Mouse (Mus musculus) hindbrain, embryonic 14.5 days (tissue): ENCODE measurements at regions not wholly inside any gene's neighbourhood (a gene's known extent, or its start where the extent isn't known, plus 50 kb on each side); places are given as distances from the start of the nearest gene placed in this dataset.

Experiments
- ATAC-seq: fragments of 200-750 bp; cut with Nextera tagmentation; 2 replicates; pipeline ENCODE4 v1.8.0; 2017; ENCODE audit warnings: moderate number of reproducible peaks, mild to moderate bottlenecking, moderate TSS enrichment, moderate library complexity; ENCODE audit not compliant: low FRiP score
- DNase-seq: peaks from one replicate; pipeline ENCODE4 v3.0.0-alpha.2; 2015; ENCODE audit warnings: low spot score
- H3K27ac ChIP-seq: fragments of 300-500 bp; sonication (generic); 2 replicates; pipeline ENCODE4 v1.5.1; 2014; ENCODE audit warnings: mild to moderate bottlenecking, moderate library complexity
- H3K27me3 ChIP-seq: fragments of 300-500 bp; sonication (generic); 2 replicates; pipeline ENCODE4 v1.6.1; 2014; ENCODE audit warnings: mild to moderate bottlenecking, low read length, mixed read lengths; ENCODE audit not compliant: control insufficient read depth, insufficient read depth
- H3K36me3 ChIP-seq: fragments of 300-500 bp; sonication (generic); replicated peaks from 2 replicates; pipeline ENCODE4 v1.6.1; 2014; ENCODE audit not compliant: control insufficient read depth, insufficient read depth
- H3K4me1 ChIP-seq: fragments of 300-500 bp; sonication (generic); replicated peaks from 2 replicates; pipeline ENCODE4 v1.6.1; 2014; ENCODE audit warnings: antibody characterized with exemption, low read length, mixed read lengths; ENCODE audit not compliant: control insufficient read depth, insufficient read depth
- H3K4me2 ChIP-seq: fragments of 300-500 bp; sonication (generic); replicated peaks from 2 replicates; pipeline ENCODE4 v1.6.1; 2014; ENCODE audit warnings: mild to moderate bottlenecking, moderate library complexity
- H3K4me3 ChIP-seq: fragments of 300-500 bp; sonication (generic); replicated peaks from 2 replicates; pipeline ENCODE4 v1.5.1; 2014; ENCODE audit warnings: mild to moderate bottlenecking, low read length
- H3K9ac ChIP-seq: fragments of 300-500 bp; sonication (generic); 2 replicates; pipeline ENCODE4 v1.6.1; 2014
- H3K9me3 ChIP-seq: fragments of 300-500 bp; sonication (generic); 2 replicates; pipeline ENCODE4 v1.6.1; 2016; ENCODE audit warnings: low read length; ENCODE audit not compliant: control insufficient read depth
- WGBS: fragments of 180-500 bp; shearing (Covaris S2); extraction: QIAGEN DNeasy Blood & Tissue Kit; methylation state at CpG from one replicate; pipeline ENCODE4 v1.1.7; 2014; 5-methylcytosine and 5-hydroxymethylcytosine counted together

- no peaks in the 10 kb centered on the region for H3K4me1 ChIP-seq
- WGBS, result 45% methylated on average over 8 of the region's 8 CpGs
- DNase-seq (no peak), ATAC-seq (no peak)
- no peaks in the 10 kb centered on the region for H3K9me3 ChIP-seq
- H3K27ac ChIP-seq, result 0 out of 2 replicates have a peak overlapping the region, but pooled peaks have one; percentile 28
- no peak overlapping the region for H3K4me3 ChIP-seq
- H3K4me2 ChIP-seq, result no peak overlapping the region
- no peak overlapping the region for H3K9ac ChIP-seq
- H3K36me3 ChIP-seq, result no peaks in the 10 kb centered on the region
- no peaks in the 10 kb centered on the region for H3K27me3 ChIP-seq
Observed at GRCm38 (mm10) chr6:49582040-49582707, 186.8 kb downstream of the Stk31 start.

GRCm38 (mm10) chr6:49586553-49586952, 191.1 kb downstream of the Stk31 start:
- no peak for DNase-seq
- Histone ChIP-seq H3K4me2 (no peak overlapping the region), H3K9me3 (no peaks in the 10 kb centered on the region), H3K27me3 (no peaks in the 10 kb centered on the region), H3K9ac (no peak overlapping the region), H3K36me3 (no peaks in the 10 kb centered on the region), H3K27ac (no peak overlapping the region), H3K4me1 (no peaks in the 10 kb centered on the region), H3K4me3 (no peak overlapping the region)
- WGBS, result 64% methylated on average over 5 of the region's 5 CpGs
- ATAC-seq, result no peak

- H3K4me1 ChIP-seq, result no peaks in the 10 kb centered on the region
- H3K27me3 ChIP-seq, result no peaks in the 10 kb centered on the region
- no peak overlapping the region for H3K4me2 ChIP-seq
- ATAC-seq (no peak), DNase-seq (no peak)
- H3K9me3 ChIP-seq, result no peaks in the 10 kb centered on the region
- WGBS, result 99% methylated on average over 3 of the region's 3 CpGs
- H3K4me3 ChIP-seq, result no peak overlapping the region
- no peaks in the 10 kb centered on the region for H3K36me3 ChIP-seq
- H3K9ac ChIP-seq, result no peak overlapping the region
- H3K27ac ChIP-seq, result no peak overlapping the region
Observed at GRCm38 (mm10) chr6:49588677-49589076, 193.3 kb downstream of the Stk31 start.

GRCm38 (mm10) chr6:49590927-49591631, 195.7 kb downstream of the Stk31 start:
- no peaks in the 10 kb centered on the region for H3K4me1 ChIP-seq
- no peak overlapping the region for H3K4me3 ChIP-seq
- no peaks in the 10 kb centered on the region for H3K27me3 ChIP-seq
- H3K36me3 ChIP-seq, result no peaks in the 10 kb centered on the region
- H3K9me3 ChIP-seq, result no peaks in the 10 kb centered on the region
- H3K9ac ChIP-seq, result no peak overlapping the region
- ATAC-seq (peak; percentile 65; the same call in 1 of the 2 replicates), DNase-seq (peak; percentile 62)
- WGBS, result 67% methylated on average over 7 of the region's 7 CpGs
- H3K27ac ChIP-seq, result no peak overlapping the region
- no peak overlapping the region for H3K4me2 ChIP-seq

GRCm38 (mm10) chr6:49591632-49592000, 196.2 kb downstream of the Stk31 start:
- ATAC-seq (no peak), DNase-seq (no peak)
- no peak overlapping the region for H3K4me2 ChIP-seq
- no peaks in the 10 kb centered on the region for H3K27me3 ChIP-seq
- no peak overlapping the region for H3K9ac ChIP-seq
- no peaks in the 10 kb centered on the region for H3K4me1 ChIP-seq
- H3K9me3 ChIP-seq, result no peaks in the 10 kb centered on the region
- no peaks in the 10 kb centered on the region for H3K36me3 ChIP-seq
- WGBS, result 93% methylated on average over 2 of the region's 2 CpGs
- no peak overlapping the region for H3K4me3 ChIP-seq
- H3K27ac ChIP-seq, result no peak overlapping the region

- DNase-seq (no peak), ATAC-seq (no peak)
- H3K27ac ChIP-seq, result no peak overlapping the region
- no peaks in the 10 kb centered on the region for H3K9me3 ChIP-seq
- H3K36me3 ChIP-seq, result no peaks in the 10 kb centered on the region
- H3K4me2 ChIP-seq, result no peak overlapping the region
- no peaks in the 10 kb centered on the region for H3K27me3 ChIP-seq
- H3K9ac ChIP-seq, result no peak overlapping the region
- H3K4me1 ChIP-seq, result no peaks in the 10 kb centered on the region
- H3K4me3 ChIP-seq, result no peak overlapping the region
- WGBS, result 86% methylated on average over 5 of the region's 5 CpGs
Observed at GRCm38 (mm10) chr6:49592676-49593075, 197.3 kb downstream of the Stk31 start.

- Histone ChIP-seq H3K4me1 (peaks cover 13% of the 10 kb centered on the region), H3K27me3 (no peaks in the 10 kb centered on the region), H3K36me3 (no peaks in the 10 kb centered on the region), H3K9ac (no peak overlapping the region), H3K4me2 (no peak overlapping the region), H3K27ac (peak overlapping the region; percentile 41; the same call in 1 of the 2 replicates), H3K9me3 (no peaks in the 10 kb centered on the region), H3K4me3 (no peak overlapping the region)
- no peak for ATAC-seq
- DNase-seq, result no peak
- WGBS, result 28% methylated on average over 1 of the region's 1 CpGs
Observed at GRCm38 (mm10) chr6:49603201-49603600, 207.8 kb downstream of the Stk31 start.

GRCm38 (mm10) chr6:49603844-49604243, 208.4 kb downstream of the Stk31 start:
- no peak overlapping the region for H3K9ac ChIP-seq
- WGBS, result 24% methylated on average over 3 of the region's 3 CpGs
- peaks cover 13% of the 10 kb centered on the region for H3K4me1 ChIP-seq
- no peaks in the 10 kb centered on the region for H3K9me3 ChIP-seq
- H3K27me3 ChIP-seq, result no peaks in the 10 kb centered on the region
- H3K4me3 ChIP-seq, result no peak overlapping the region
- no peaks in the 10 kb centered on the region for H3K36me3 ChIP-seq
- peak; percentile 40; the same call in 1 of the 2 replicates for ATAC-seq
- H3K4me2 ChIP-seq, result no peak overlapping the region
- peak overlapping the region; percentile 41 for H3K27ac ChIP-seq
- no peak for DNase-seq

- Histone ChIP-seq H3K4me1 (peaks cover 13% of the 10 kb centered on the region), H3K4me2 (no peak overlapping the region), H3K4me3 (no peak overlapping the region), H3K27me3 (no peaks in the 10 kb centered on the region), H3K36me3 (no peaks in the 10 kb centered on the region), H3K9ac (no peak overlapping the region), H3K9me3 (no peaks in the 10 kb centered on the region), H3K27ac (no peak overlapping the region)
- DNase-seq (no peak), ATAC-seq (no peak)
- WGBS, result 0% methylated on average over 1 of the region's 1 CpGs
Observed at GRCm38 (mm10) chr6:49606028-49606427, 210.6 kb downstream of the Stk31 start.
